Mouse (Mus musculus): ENCODE data around the gene Aip. TPM values are rescaled to one million over a fixed set of nuclear protein-coding genes. Genes with fewer than 3 reads are reported as not detected.
"Not testable (repeated sequence)": the region's sequence is repeated elsewhere in the genome, so short reads cannot be mapped to it uniquely, and the experiment has no call there.

Gene Aip
- polyA plus RNA-seq, 1 experiment from 2014 or later: 92.4 TPM

DNA sequence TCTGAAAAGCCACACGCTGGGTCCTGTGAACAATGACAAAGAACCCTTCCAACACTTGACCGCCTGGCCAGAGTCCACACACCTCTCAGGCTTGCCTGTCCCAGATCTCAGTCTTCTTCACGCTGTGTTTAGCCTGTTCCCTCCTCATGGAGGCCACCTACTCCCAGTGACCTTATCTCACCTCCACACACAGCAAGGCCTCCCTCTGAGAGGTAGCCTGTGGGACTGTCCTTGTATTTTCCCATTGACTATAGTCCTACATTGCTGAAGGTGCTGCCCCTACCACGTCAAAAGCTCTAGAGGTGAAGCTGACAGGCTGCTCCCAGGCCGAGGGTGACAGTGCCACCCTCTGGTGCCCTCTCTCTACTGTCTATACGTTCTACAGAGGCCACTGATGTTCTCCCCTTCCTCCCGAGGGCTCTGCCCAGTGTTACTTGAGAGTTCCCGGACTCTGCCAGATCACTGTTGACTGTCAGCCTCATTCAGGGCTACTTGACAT lies 45.1 kb downstream of the Aip start:
- Histone ChIP-seq H3K9ac (no peak overlapping the region), H3K9me3 (no peaks in the 10 kb centered on the region), H3K4me2 (no peak overlapping the region), H3K27me3 (no peaks in the 10 kb centered on the region; the same call in 1 of the 2 replicates), H3K4me3 (no peak overlapping the region), H3K4me1 (replicated peaks) (no peaks in the 10 kb centered on the region), H3K27ac (replicated peaks) (no peak overlapping the region), H3K36me3 (no peaks in the 10 kb centered on the region)
- 68% methylated on average over 8 of the region's 8 CpGs for WGBS
- ATAC-seq (ENCODE audit: low read depth): no peak

- ATAC-seq (ENCODE audit: low read depth): no peak
- no peak overlapping the region for H3K4me3 ChIP-seq
- no peak overlapping the region for H3K27ac ChIP-seq (replicated peaks)
Measured at GRCm38 (mm10) chr19:4079594-4079993, 46.1 kb downstream of the Aip start.

DNA sequence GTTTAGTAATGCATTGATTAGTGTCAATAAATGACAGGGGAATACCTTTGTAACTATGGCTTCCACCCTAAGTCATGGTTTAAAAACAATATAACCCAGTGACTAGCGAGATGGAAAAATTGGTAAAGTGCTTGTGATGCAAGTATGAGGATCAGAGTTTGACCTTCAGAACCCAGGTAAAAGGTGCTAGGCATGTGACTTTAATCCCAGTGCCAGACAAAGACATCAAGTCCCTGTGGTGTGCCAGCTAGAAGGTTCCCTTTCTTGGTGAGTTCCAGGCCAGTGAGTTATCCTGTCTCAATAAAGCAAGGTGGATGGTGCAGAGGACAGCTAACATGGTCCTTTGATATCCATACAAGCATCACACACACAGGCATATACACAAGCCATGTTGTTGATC lies 50.1 kb downstream of the Aip start:
- no peak overlapping the region for H3K4me3 ChIP-seq
- H3K9ac ChIP-seq: no peak overlapping the region
- H3K9me3 ChIP-seq: no peaks in the 10 kb centered on the region
- 95% methylated on average over 1 of the region's 1 CpGs for WGBS
- H3K4me1 ChIP-seq (replicated peaks): no peaks in the 10 kb centered on the region
- no peaks in the 10 kb centered on the region for H3K27me3 ChIP-seq
- H3K27ac ChIP-seq (replicated peaks): no peak overlapping the region
- no peak for ATAC-seq (ENCODE audit: low read depth)
- no peak overlapping the region for H3K4me2 ChIP-seq
- no peaks in the 10 kb centered on the region for H3K36me3 ChIP-seq

More at GRCm38 (mm10) chr19:4079594-4079993, 46.1 kb downstream of the Aip start:
- Histone ChIP-seq H3K9me3 (no peaks in the 10 kb centered on the region), H3K9ac (no peak overlapping the region), H3K4me2 (no peak overlapping the region), H3K4me1 (replicated peaks) (no peaks in the 10 kb centered on the region), H3K27me3 (no peaks in the 10 kb centered on the region), H3K36me3 (no peaks in the 10 kb centered on the region)
- WGBS: 89% methylated on average over 1 of the region's 1 CpGs

- Histone ChIP-seq H3K9me3 (no peaks in the 10 kb centered on the region), H3K4me2 (no peak overlapping the region), H3K36me3 (no peaks in the 10 kb centered on the region), H3K27ac (replicated peaks) (no peak overlapping the region), H3K27me3 (no peaks in the 10 kb centered on the region), H3K4me3 (no peak overlapping the region), H3K9ac (no peak overlapping the region), H3K4me1 (replicated peaks) (no peaks in the 10 kb centered on the region)
- WGBS: 70% methylated on average over 6 of the region's 6 CpGs
- no peak for ATAC-seq (ENCODE audit: low read depth)
Measured at GRCm38 (mm10) chr19:4072706-4073424, 52.8 kb downstream of the Aip start.

DNA sequence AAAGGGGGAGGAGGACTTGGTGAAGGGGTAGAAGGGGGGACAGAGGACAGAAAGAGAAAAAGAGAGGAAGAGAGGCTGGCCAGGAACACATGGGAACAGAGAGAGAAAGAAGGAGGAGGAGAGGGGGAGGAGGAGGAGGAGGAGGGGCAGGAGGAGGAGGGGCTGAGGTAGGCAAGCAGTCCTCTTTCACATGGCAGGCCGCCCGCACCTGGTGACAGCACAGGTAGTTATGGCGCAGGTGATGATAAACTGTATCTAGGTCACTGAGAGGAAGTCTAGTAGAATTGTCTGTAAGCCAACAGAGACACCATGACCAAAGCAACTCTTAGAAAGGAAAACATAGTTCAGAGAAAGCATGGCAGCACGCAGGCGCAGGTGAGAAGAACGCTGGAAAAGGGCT lies 54.3 kb downstream of the Aip start:
- Histone ChIP-seq H3K27ac (replicated peaks) (no peak overlapping the region), H3K27me3 (no peaks in the 10 kb centered on the region), H3K36me3 (no peaks in the 10 kb centered on the region), H3K4me2 (no peak overlapping the region), H3K9me3 (no peaks in the 10 kb centered on the region), H3K4me3 (no peak overlapping the region), H3K4me1 (replicated peaks) (no peaks in the 10 kb centered on the region), H3K9ac (no peak overlapping the region)
- no peak for ATAC-seq (ENCODE audit: low read depth)
- 91% methylated on average over 6 of the region's 6 CpGs for WGBS

DNA sequence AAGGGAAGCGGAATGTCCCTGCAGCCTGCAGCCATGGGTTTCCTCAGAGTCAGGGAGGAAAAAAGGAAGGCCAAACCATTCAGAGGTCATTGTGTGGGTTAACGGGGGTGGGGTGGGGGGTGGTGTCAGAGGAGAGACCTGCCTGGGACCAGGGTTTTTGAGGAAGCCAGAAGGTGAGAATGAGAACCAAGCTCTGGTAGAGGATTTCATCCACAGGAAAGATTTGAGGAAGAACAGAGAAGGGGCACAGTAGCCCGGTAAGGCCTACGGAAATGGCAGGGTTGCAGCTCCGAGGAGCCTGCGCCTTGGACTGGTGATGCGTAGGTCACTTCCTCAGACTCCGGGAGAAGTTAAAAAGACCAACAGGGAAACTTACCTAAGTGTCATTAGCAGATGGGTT lies 54.9 kb downstream of the Aip start:
- H3K4me1 ChIP-seq (replicated peaks): no peaks in the 10 kb centered on the region
- no peak overlapping the region for H3K4me3 ChIP-seq
- H3K9ac ChIP-seq: no peak overlapping the region
- H3K9me3 ChIP-seq: no peaks in the 10 kb centered on the region
- ATAC-seq (ENCODE audit: low read depth): no peak
- H3K27me3 ChIP-seq: no peaks in the 10 kb centered on the region
- 79% methylated on average over 8 of the region's 8 CpGs for WGBS
- H3K27ac ChIP-seq (replicated peaks): no peak overlapping the region
- no peaks in the 10 kb centered on the region for H3K36me3 ChIP-seq
- no peak overlapping the region for H3K4me2 ChIP-seq

DNA sequence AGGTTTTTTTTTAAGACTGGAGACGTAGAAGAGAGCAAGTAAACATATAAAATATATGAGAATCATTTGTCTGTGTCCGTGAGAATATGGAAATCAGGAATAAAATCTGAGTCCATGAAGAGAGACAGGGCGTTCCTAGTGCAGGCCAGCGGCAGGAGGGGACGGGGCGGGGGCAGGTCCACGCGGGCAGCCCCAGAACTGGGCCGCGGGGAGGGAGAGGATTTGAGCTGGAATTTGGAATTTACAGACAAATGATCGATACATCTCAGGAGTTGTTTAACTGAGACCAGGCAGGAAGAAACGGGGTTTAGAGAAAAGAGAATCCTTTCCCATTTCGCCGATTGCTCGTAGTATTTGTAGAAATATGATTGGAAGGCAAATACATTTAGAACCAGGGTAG lies 55.3 kb downstream of the Aip start:
- Histone ChIP-seq H3K9ac (no peak overlapping the region), H3K4me1 (replicated peaks) (no peaks in the 10 kb centered on the region), H3K4me2 (no peak overlapping the region), H3K9me3 (no peaks in the 10 kb centered on the region), H3K36me3 (no peaks in the 10 kb centered on the region), H3K27me3 (no peaks in the 10 kb centered on the region), H3K27ac (replicated peaks) (no peak overlapping the region), H3K4me3 (no peak overlapping the region)
- no peak for ATAC-seq (ENCODE audit: low read depth)
- 79% methylated on average over 15 of the region's 15 CpGs for WGBS

DNA sequence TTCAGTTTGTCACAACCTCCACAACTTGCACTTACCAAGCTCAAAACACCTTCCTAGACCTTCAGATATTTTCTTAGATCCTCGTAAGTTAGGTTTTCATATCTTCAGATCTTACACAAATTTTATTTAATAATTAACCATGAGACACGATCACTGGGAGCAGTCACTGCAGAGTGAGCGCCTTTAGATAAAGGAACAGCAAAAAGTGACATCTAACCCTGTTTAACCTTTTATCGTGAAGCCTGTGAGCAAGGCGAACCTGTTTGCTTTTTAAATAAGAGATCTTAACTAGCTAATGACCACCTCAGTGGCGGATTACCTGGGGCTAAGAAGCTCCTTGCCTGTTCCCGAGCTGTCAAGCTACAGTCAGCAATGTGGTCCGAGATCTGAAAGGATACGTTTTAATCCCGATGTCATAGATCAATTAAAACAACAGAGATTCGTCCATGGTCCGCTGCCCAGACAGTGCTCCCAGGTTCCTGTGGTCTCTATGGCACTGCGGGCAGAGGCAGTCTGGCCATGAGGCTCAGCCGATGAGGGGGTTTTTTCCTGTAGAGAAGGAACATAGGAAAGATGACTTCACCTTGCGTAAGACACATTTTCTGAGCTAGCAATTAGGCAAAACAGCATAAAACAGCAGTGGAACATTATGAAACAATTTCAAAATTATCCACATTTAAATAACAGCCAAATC lies 56.8 kb downstream of the Aip start:
- no peak overlapping the region for H3K4me2 ChIP-seq
- H3K9ac ChIP-seq: no peak overlapping the region
- no peak for ATAC-seq (ENCODE audit: low read depth)
- no peaks in the 10 kb centered on the region for H3K27me3 ChIP-seq
- H3K4me1 ChIP-seq (replicated peaks): no peaks in the 10 kb centered on the region
- H3K4me3 ChIP-seq: no peak overlapping the region
- 80% methylated on average over 15 of the region's 15 CpGs for WGBS
- no peaks in the 10 kb centered on the region for H3K36me3 ChIP-seq
- H3K27ac ChIP-seq (replicated peaks): no peak overlapping the region
- no peaks in the 10 kb centered on the region for H3K9me3 ChIP-seq

DNA sequence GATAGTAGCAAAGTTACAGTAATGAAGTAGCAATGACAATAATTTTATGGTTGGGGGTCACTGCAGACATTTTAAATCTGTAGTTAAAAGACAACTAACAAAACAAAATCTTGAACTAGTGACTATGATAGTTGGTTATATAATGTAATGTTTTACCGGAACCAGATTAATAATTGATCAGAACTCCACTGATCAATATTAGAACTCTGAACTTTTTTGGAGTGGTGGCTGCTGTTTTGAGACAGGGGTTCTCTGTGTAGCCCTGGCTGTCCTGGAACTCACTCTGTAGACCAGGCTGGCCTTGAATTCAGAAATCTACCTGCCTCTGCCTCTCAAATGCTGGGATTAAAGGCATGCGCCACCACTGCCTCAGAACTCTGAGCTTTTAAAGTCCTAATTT lies 57.4 kb downstream of the Aip start:
- H3K9me3 ChIP-seq; H3K27ac ChIP-seq (replicated peaks); H3K4me1 ChIP-seq (replicated peaks); H3K4me2 ChIP-seq; ATAC-seq (ENCODE audit: low read depth); H3K4me3 ChIP-seq; H3K27me3 ChIP-seq; H3K36me3 ChIP-seq; H3K9ac ChIP-seq: not testable (repeated sequence)
- WGBS: 90% methylated on average over 2 of the region's 2 CpGs

DNA sequence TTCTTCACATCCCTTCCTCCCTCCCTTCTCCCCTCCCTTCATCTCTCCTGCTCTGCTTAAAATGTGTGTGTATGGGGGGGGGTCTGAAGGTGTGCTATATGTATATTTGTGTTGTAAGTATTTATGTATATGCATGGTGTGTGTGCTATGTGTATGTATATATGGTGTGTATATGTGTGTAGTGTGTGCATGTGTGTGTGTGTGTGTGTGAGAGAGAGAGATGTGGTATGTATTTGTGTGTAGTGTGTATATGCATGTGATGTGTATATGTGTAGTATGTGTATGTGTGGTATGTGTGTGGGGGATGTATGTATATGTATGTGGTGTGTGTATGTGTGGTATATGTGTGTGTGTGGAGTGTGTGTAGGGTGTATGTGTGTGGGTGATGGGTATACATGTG lies 58.8 kb downstream of the Aip start:
- no peaks in the 10 kb centered on the region for H3K27me3 ChIP-seq
- no peaks in the 10 kb centered on the region for H3K36me3 ChIP-seq
- ATAC-seq (ENCODE audit: low read depth): no peak
- H3K27ac ChIP-seq (replicated peaks): no peak overlapping the region
- H3K4me2 ChIP-seq: no peak overlapping the region
- H3K9me3 ChIP-seq: no peaks in the 10 kb centered on the region
- H3K4me3 ChIP-seq: no peak overlapping the region
- H3K4me1 ChIP-seq (replicated peaks): no peaks in the 10 kb centered on the region
- H3K9ac ChIP-seq: no peak overlapping the region

GRCm38 (mm10) chr19:4066280-4066679 lies 59.4 kb downstream of the Aip start:
- H3K4me2 ChIP-seq: no peak overlapping the region
- no peaks in the 10 kb centered on the region for H3K9me3 ChIP-seq
- ATAC-seq (ENCODE audit: low read depth): no peak
- H3K36me3 ChIP-seq: no peaks in the 10 kb centered on the region
- H3K4me1 ChIP-seq (replicated peaks): no peaks in the 10 kb centered on the region
- no peaks in the 10 kb centered on the region for H3K27me3 ChIP-seq
- no peak overlapping the region for H3K9ac ChIP-seq
- H3K4me3 ChIP-seq: no peak overlapping the region
- WGBS: 83% methylated on average over 6 of the region's 6 CpGs
- no peak overlapping the region for H3K27ac ChIP-seq (replicated peaks)

GRCm38 (mm10) chr19:4064501-4064900 lies 61.2 kb downstream of the Aip start:
- H3K9me3 ChIP-seq; H3K4me3 ChIP-seq; H3K4me1 ChIP-seq (replicated peaks); H3K4me2 ChIP-seq; H3K27me3 ChIP-seq; H3K27ac ChIP-seq (replicated peaks); H3K9ac ChIP-seq; ATAC-seq (ENCODE audit: low read depth); H3K36me3 ChIP-seq: not testable (repeated sequence)
- WGBS: 48% methylated on average over 6 of the region's 11 CpGs
